Mouse (Mus musculus) CH12.LX (cell line): ENCODE results near the gene Mllt11. TPM values are rescaled to one million over a fixed set of nuclear protein-coding genes. Genes with fewer than 3 reads are reported as not detected.

Experiments
- DNase-seq: peaks from one replicate; pipeline ENCODE4 v3.0.0-alpha.2; 2013; ENCODE audit errors: extremely low read depth
- H3K27ac ChIP-seq: 2 replicates; pipeline ENCODE4 v1.5.1; 2012; ENCODE audit warnings: low read depth, mild to moderate bottlenecking, control low read depth, moderate library complexity; ENCODE audit not compliant: insufficient read depth
- H3K27me3 ChIP-seq: replicated peaks from 2 replicates; pipeline ENCODE3; 2012; ENCODE audit warnings: inconsistent platforms
- H3K36me3 ChIP-seq, 2 experiments: replicated peaks in 1 of 2; 2 replicates each; pipeline versions ENCODE3 to v1.6.1; 2012; ENCODE audit warnings: inconsistent platforms in 1 of 2, low read length in 1 of 2, mild to moderate bottlenecking in 1 of 2, mixed read lengths in 1 of 2, moderate library complexity in 1 of 2; ENCODE audit not compliant: control insufficient read depth in 1 of 2, insufficient read depth in 1 of 2
- H3K4me1 ChIP-seq, 2 experiments: 2 replicates each; pipeline ENCODE4 v1.6.1; 2012; ENCODE audit warnings: inconsistent platforms in 1 of 2, moderate library complexity in 1 of 2; ENCODE audit not compliant: insufficient read depth in 2 of 2, control insufficient read depth in 1 of 2
- H3K4me2 ChIP-seq: 2 replicates; pipeline ENCODE4 v1.6.1; 2012; ENCODE audit warnings: low read depth, mild to moderate bottlenecking, control low read depth; ENCODE audit not compliant: poor library complexity, insufficient read depth, severe bottlenecking
- H3K4me3 ChIP-seq, 3 experiments: fragments of 150-350 bp in 1 of 3; sonication (generic) in 1 of 3; replicated peaks in 1 of 3; 2 replicates each; pipeline versions ENCODE3 to v1.5.1; 2011 to 2012; ENCODE audit warnings: low read depth in 2 of 3, low read length in 2 of 3, mild to moderate bottlenecking in 2 of 3, moderate library complexity in 2 of 3, control low read depth in 1 of 3, improper control_type of control experiment in 1 of 3, inconsistent platforms in 1 of 3, mixed read lengths in 1 of 3; ENCODE audit not compliant: poor library complexity in 1 of 3
- H3K79me2 ChIP-seq: replicated peaks from 2 replicates; pipeline ENCODE4 v1.6.1; 2012; ENCODE audit warnings: mild to moderate bottlenecking, moderate library complexity; ENCODE audit not compliant: control insufficient read depth, poor library complexity, insufficient read depth, severe bottlenecking; ENCODE audit errors: extremely low read depth
- H3K9ac ChIP-seq: 2 replicates; pipeline ENCODE4 v1.6.1; 2012; ENCODE audit warnings: low read depth, mild to moderate bottlenecking, control low read depth, moderate library complexity; ENCODE audit not compliant: insufficient read depth
- H3K9me3 ChIP-seq: replicated peaks from 2 replicates; pipeline ENCODE3; 2012; ENCODE audit warnings: low read length, inconsistent platforms, mixed read lengths
- CHD1 ChIP-seq: IDR thresholded peaks from 2 replicates; pipeline ENCODE4 v1.6.1; 2012; ENCODE audit warnings: low read depth, low read length, improper control_type of control experiment, inconsistent platforms
- CHD2 ChIP-seq: IDR thresholded peaks from 2 replicates; pipeline ENCODE4 v1.6.1; 2011; ENCODE audit warnings: low read length, improper control_type of control experiment
- CTCF ChIP-seq, 2 experiments: IDR thresholded peaks in 1 of 2; conservative IDR thresholded peaks in 1 of 2; 2 replicates each; pipeline ENCODE4 v1.5.1; 2011 to 2012; ENCODE audit warnings: low read depth in 2 of 2, low read length in 2 of 2, improper control_type of control experiment in 1 of 2, inconsistent platforms in 1 of 2, mild to moderate bottlenecking in 1 of 2, moderate library complexity in 1 of 2
- ELF1 ChIP-seq: IDR thresholded peaks from 2 replicates; pipeline ENCODE4 v1.6.1; 2014; ENCODE audit warnings: low read depth, mild to moderate bottlenecking, inconsistent platforms, low read length, improper control_type of control experiment
- ETS1 ChIP-seq: conservative IDR thresholded peaks from 2 replicates; pipeline ENCODE4 v1.6.1; 2012; ENCODE audit warnings: low read depth, mild to moderate bottlenecking, inconsistent platforms, low read length, improper control_type of control experiment, moderate library complexity
- IRF4 ChIP-seq: IDR thresholded peaks from 2 replicates; pipeline ENCODE4 v1.6.1; 2014; ENCODE audit warnings: low read depth, mild to moderate bottlenecking, inconsistent platforms, low read length, improper control_type of control experiment
- JUN ChIP-seq: IDR thresholded peaks from 2 replicates; pipeline ENCODE4 v1.6.1; 2011; ENCODE audit warnings: low read depth, mild to moderate bottlenecking, low read length, improper control_type of control experiment, moderate library complexity; ENCODE audit not compliant: insufficient read depth
- KAT2A ChIP-seq: IDR thresholded peaks from 2 replicates; pipeline ENCODE4 v1.6.1; 2012; ENCODE audit warnings: low read length, improper control_type of control experiment, inconsistent platforms; ENCODE audit not compliant: insufficient replicate concordance
- MAFK ChIP-seq: IDR thresholded peaks from 2 replicates; pipeline ENCODE4 v1.6.1; 2011; ENCODE audit warnings: low read length, improper control_type of control experiment; ENCODE audit not compliant: insufficient replicate concordance
- MAX ChIP-seq: IDR thresholded peaks from 2 replicates; pipeline ENCODE4 v1.6.1; 2011; ENCODE audit warnings: low read length, improper control_type of control experiment
- MYC ChIP-seq: IDR thresholded peaks from 2 replicates; pipeline ENCODE4 v1.6.1; 2011; ENCODE audit warnings: low read depth, mild to moderate bottlenecking, improper control_type of control experiment, low read length
- NRF1 ChIP-seq: IDR thresholded peaks from 2 replicates; pipeline ENCODE4 v1.6.1; 2014; ENCODE audit warnings: low read depth, mild to moderate bottlenecking, inconsistent platforms, low read length, improper control_type of control experiment, moderate library complexity
- PAX5 ChIP-seq: IDR thresholded peaks from 2 replicates; pipeline ENCODE4 v1.6.1; 2012; ENCODE audit warnings: low read length, inconsistent platforms, mixed read lengths
- POLR2A ChIP-seq: IDR thresholded peaks from 2 replicates; pipeline ENCODE4 v1.6.1; 2011; ENCODE audit warnings: low read depth, mild to moderate bottlenecking, improper control_type of control experiment, low read length
- RAD21 ChIP-seq: IDR thresholded peaks from 2 replicates; pipeline ENCODE4 v1.6.1; 2011; ENCODE audit warnings: low read depth, mild to moderate bottlenecking, low read length, improper control_type of control experiment, moderate library complexity
- RCOR1 ChIP-seq: conservative IDR thresholded peaks from 2 replicates; pipeline ENCODE4 v1.6.1; 2012; ENCODE audit warnings: low read depth, mild to moderate bottlenecking, inconsistent platforms, low read length, improper control_type of control experiment
- SMC3 ChIP-seq: IDR thresholded peaks from 2 replicates; pipeline ENCODE4 v1.6.1; 2011; ENCODE audit warnings: low read depth, low read length, improper control_type of control experiment
- TCF12 ChIP-seq: IDR thresholded peaks from 2 replicates; pipeline ENCODE4 v1.6.1; 2014; ENCODE audit warnings: low read depth, mild to moderate bottlenecking, inconsistent platforms, low read length, improper control_type of control experiment
- USF1 ChIP-seq: IDR thresholded peaks from 2 replicates; pipeline ENCODE4 v1.6.1; 2014; ENCODE audit warnings: low read depth, mild to moderate bottlenecking, inconsistent platforms, low read length, improper control_type of control experiment
- USF2 ChIP-seq: conservative IDR thresholded peaks from 2 replicates; pipeline ENCODE4 v1.6.1; 2011; ENCODE audit warnings: low read depth, low read length, improper control_type of control experiment
- ZC3H11A ChIP-seq: IDR thresholded peaks from 2 replicates; pipeline ENCODE4 v1.6.1; 2012; ENCODE audit warnings: low read depth, mild to moderate bottlenecking, inconsistent platforms, low read length, improper control_type of control experiment
- dilution Hi-C: fragments of 300-500 bp; cut with MboI; formaldehyde crosslinking; loops from 2 replicates; pipeline ENCODE4 v1.14.3; 2020; ENCODE audit warnings: low sequenced_read_pairs; ENCODE audit not compliant: extremely low pct_unique_long_range_greater_than_20kb, extremely low pct_ligation_motif_present
- in situ Hi-C: fragments of 300-500 bp; cut with MboI; formaldehyde crosslinking; loops from 3 replicates; pipeline ENCODE4 v1.14.3; 2019; ENCODE audit warnings: low sequenced_read_pairs, low pct_ligation_motif_present, low pct_unique_long_range_greater_than_20kb, mixed read lengths
- polyA plus RNA-seq: library from polyadenylated mRNA; unstranded; fragments of >175 nt; gene quantifications from 2 replicates; pipeline ENCODE4 v1.2.1, GENCODE M21; 2012; ENCODE audit warnings: low read depth; ENCODE audit not compliant: insufficient read length
- total RNA-seq, 2 experiments: library from RNA; depleted of rRNA; stranded (reverse); fragments of 300-350 nt in 1 of 2; fragments of >200 nt in 1 of 2; gene quantifications; 2 replicates each; pipeline ENCODE4 v1.2.3; 2012 to 2014

The Mllt11 gene
- total and polyA plus RNA-seq, 3 experiments: 10.0 to 23.9 (median 10.0) TPM

- H3K79me2 ChIP-seq: no peaks in the 10 kb centered on the region
- TF ChIP-seq CHD1: no peak
- TF ChIP-seq NRF1: no peak
- no peak for TF ChIP-seq MAX
- TF ChIP-seq SMC3: no peak
- TF ChIP-seq POLR2A: no peak
- TF ChIP-seq ZC3H11A: no peak
- TF ChIP-seq USF1: no peak
- no peak for TF ChIP-seq IRF4
- no peak for TF ChIP-seq ELF1
- no peak for TF ChIP-seq USF2
- no peak for TF ChIP-seq JUN
- no peak for TF ChIP-seq MAFK
- no peak for TF ChIP-seq RCOR1
- no peak for TF ChIP-seq MYC
- TF ChIP-seq KAT2A: no peak
- TF ChIP-seq RAD21: no peak
- no peak for TF ChIP-seq CHD2
- H3K27me3 ChIP-seq: no peaks in the 10 kb centered on the region
- no peak overlapping the region for H3K27ac ChIP-seq
- no peak for DNase-seq
- no peak overlapping the region for H3K9ac ChIP-seq
- in situ Hi-C loops (no loop called here), dilution Hi-C loops (no loop called here)
- peaks cover 8% of the 10 kb centered on the region for H3K9me3 ChIP-seq
- H3K4me1 ChIP-seq: peaks cover 6 to 23% of the 10 kb centered on the region in 2 experiments; a peak in 2 of 4 replicates
- no peak overlapping the region for H3K4me2 ChIP-seq
- no peak overlapping the region for H3K4me3 ChIP-seq
- H3K36me3 ChIP-seq: peaks cover 4 to 11% of the 10 kb centered on the region in 2 experiments
Measured at GRCm38 (mm10) chr3:95176500-95176899, 55.5 kb downstream of the Mllt11 start.

GRCm38 (mm10) chr3:95174011-95174592 is 57.9 kb downstream of the Mllt11 start:
- DNase-seq: peak; percentile 22
- Histone ChIP-seq H3K4me1 (peaks cover 0 to 12% of the 10 kb centered on the region in 2 experiments; a peak in 1 of 4 replicates), H3K9me3 (peaks cover 8% of the 10 kb centered on the region), H3K36me3 (no peaks in the 10 kb centered on the region), H3K27ac (no peak overlapping the region), H3K4me2 (no peak overlapping the region), H3K4me3 (no peak overlapping the region), H3K9ac (no peak overlapping the region), H3K27me3 (peaks cover 16% of the 10 kb centered on the region), H3K79me2 (no peaks in the 10 kb centered on the region)
- TF ChIP-seq ETS1: no peak
- TF ChIP-seq MYC: no peak
- TF ChIP-seq SMC3: peak; percentile 42
- TF ChIP-seq TCF12: no peak
- no peak for TF ChIP-seq POLR2A
- TF ChIP-seq USF1: no peak
- no peak for TF ChIP-seq PAX5
- peak; percentile 48 for TF ChIP-seq RAD21
- peak; percentile 15 to 69; a peak in 2 of 4 replicates for TF ChIP-seq CTCF (conservative IDR thresholded peaks at IDR 0.05 in 1 of 2, IDR thresholded peaks at IDR 0.05 in 1 of 2; ENCODE audit: low read depth in 2 of 2, low read length in 2 of 2)
- no peak for TF ChIP-seq NRF1
- dilution Hi-C loops: no loop called here
- in situ Hi-C loops: no loop called here
